Mouse (Mus musculus): ENCODE results near the gene Nostrin.

Gene Nostrin

DNA sequence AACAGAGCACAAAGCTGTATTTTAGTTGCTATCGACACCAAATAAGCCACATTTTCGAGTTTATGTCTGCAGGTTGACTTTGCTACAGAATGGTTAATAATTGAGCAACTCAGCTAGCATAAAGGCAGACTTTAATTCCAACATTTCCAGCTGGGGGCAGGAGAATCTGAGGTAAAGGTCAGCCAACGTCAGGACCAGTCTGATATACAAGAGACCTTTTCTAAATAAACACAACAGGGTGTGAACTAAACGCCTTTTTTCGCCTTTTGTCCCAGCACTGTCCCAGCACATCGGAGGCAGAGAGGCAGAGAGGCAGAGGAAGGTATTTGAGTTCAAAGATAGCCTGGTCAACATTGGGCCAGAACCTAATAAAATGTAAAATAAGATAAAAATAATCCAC lies 69.6 kb downstream of the Nostrin start:
- DNase-seq (ENCODE audit: low spot score): no peak

- peak; percentile 95 for DNase-seq (ENCODE audit: low spot score)
Measured at GRCm38 (mm10) chr2:69205791-69206351, 70.3 kb downstream of the Nostrin start, which contains the start of gene Spc25. Spc25 (minus strand) TSS chr2:69206194.

DNA sequence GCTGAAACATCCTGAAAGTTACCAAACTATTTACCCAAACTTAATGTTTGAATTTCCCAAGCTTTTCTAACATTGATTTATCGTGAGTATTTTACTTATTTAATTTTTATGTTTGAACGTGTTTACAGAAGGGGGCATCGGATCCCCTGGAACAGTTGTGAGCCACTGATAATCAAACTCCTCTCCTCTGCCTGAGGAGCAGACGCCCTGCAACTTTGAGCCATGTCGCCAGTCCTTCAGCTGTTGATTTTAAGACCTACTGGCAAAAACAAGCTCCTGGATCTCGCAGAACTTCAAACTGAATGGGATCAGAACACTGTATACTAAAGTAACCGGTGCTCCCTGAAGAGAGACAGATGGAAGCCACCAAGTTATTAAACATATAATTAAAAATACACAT lies 70.9 kb downstream of the Nostrin start:
- DNase-seq (ENCODE audit: low spot score): no peak

DNA sequence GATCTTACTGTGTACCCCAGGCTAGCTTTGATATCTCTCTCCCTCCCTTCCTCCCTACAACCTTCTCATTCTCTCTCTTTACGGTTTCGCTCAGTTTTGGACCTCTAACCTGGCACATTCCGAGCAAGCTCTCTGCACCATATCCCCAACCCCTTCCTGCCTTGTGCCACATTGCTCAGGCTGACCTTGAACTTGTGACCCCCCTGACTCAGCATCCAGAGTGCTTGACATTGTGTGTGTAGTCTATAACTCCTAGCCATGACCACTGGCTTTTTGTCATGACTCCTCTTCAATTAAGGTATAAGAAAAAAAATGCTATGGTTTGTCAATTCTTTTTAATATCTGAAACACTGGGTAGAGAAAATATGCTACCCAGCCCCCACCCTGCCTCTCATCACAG lies 74.1 kb downstream of the Nostrin start:
- DNase-seq (ENCODE audit: low spot score): no peak

- DNase-seq (ENCODE audit: low spot score): no peak
Measured at GRCm38 (mm10) chr2:69210773-69211172, 75.2 kb downstream of the Nostrin start, which contains the start of gene G6pc2. G6pc2 (plus strand) TSS chr2:69211073.

DNA sequence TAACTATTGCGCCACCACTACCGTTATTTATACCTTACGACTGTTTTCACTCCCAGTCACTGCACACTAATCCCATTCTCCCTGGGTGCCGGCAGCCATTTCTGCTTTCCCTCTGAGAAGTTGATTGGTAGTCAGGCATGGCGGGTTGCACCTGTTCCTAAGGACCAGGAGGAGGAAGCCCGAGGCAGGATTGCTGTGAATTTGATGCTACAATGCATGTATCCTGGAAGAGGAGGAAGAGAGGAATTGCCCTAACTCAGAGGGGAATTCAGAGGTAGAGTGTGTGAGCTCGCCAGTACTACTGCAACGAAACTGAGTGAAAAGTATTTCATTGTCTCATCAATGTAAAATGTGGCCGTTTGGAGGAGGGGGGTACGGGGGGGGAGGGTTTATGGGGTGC lies 77.1 kb downstream of the Nostrin start:
- DNase-seq (ENCODE audit: low spot score): no peak

DNA sequence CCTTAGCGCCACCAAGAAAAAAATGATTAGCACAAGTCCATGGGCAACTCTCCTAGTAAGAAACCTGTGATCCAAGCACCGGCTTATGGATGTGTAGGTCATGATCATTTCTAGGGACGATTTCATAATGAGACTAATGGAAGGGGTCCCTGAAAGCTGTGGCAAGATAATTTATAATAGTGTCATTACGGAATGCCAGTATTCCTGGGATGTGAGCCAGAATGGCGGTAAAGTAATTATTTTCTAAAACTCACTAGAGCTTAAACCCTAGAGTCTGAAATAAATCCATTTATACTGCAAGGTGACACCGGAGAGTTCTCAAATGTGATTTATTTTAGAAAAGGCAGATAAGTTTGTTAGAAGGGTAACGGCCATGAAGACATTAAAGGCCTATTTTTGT lies 79.6 kb downstream of the Nostrin start:
- DNase-seq (ENCODE audit: low spot score): no peak

DNA sequence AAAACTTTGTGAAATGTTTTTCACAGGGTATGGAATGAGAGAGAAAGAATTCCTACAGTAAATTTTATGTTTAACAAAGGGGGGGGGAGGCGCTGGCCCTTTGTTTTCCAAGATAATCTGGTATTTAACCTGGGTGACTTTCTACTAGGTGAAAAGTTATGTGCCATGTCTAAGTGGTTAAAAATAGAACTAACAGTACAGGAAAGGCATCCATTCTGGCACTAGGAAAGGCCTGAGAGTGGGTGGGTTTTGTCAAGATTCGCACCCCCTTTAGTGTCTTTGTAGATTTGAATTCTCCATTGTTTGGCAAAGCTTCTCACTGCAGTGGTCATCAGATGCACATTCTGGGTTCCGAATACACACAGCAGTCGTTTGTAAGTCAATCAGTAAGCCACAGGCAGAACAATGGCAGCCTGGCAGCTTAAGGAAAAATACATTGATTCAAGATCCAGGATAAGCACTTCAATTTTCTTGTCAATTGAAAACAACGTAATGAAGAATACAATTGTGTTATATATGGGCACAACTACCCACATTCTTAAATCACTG lies 86.3 kb downstream of the Nostrin start:
- no peak for DNase-seq (ENCODE audit: low spot score)

DNA sequence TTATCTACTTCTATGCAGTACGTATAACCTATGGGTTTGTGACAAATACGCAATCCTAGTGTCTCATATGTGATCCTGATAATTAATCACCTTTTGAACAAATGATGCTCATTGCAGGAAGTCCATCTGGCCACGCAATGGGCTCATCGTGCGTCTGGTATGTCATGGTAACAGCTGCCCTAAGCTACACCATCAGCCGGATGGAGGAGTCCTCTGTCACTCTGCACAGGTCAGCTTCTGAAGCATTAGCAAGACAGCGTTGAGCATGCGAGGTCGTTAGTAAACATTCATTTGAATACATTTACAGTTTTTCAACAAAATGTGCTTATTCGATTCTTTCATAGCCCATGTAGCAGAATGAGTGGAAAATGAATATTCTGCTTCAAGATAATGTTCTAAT lies 87.2 kb downstream of the Nostrin start:
- DNase-seq (ENCODE audit: low spot score): no peak

DNA sequence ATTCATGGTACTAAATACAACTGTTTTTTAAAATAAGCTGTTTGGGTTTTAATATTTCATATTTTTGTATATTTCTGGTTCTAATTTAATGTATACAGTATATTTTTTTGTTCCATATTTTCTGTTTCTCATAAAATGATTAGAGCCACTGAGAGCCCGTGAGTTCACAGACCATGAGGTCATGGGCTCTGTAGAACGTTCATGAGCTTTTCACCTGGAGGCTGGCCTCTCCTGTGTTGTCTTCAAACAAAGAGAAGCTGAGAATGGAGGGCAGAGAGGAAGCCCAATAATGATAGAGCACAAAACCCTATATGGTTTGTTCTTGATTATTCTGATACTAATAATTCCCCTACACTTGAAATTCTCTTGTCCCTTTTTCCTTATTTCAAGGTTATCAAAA lies 89.1 kb downstream of the Nostrin start:
- DNase-seq (ENCODE audit: low spot score): no peak

DNA sequence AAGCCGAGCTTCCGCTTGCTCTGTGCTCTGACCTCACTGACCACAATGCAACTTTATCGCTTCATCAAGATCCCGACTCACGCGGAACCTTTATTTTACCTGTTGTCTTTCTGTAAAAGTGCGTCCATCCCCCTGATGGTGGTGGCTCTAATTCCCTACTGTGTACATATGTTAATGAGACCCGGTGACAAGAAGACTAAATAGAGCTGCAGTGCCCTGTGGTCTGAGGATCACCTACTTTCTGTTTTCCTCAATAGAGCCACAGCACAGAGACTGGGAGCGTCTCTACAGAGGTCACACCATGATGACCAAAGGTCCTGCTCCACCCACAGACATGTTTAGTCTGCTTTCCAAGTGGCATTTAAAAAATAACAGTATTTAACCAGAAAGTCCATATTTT lies 91.3 kb downstream of the Nostrin start:
- no peak for DNase-seq (ENCODE audit: low spot score)

GRCm38 (mm10) chr2:69228635-69229034 lies 93.0 kb downstream of the Nostrin start:
- DNase-seq (ENCODE audit: low spot score): no peak

DNA sequence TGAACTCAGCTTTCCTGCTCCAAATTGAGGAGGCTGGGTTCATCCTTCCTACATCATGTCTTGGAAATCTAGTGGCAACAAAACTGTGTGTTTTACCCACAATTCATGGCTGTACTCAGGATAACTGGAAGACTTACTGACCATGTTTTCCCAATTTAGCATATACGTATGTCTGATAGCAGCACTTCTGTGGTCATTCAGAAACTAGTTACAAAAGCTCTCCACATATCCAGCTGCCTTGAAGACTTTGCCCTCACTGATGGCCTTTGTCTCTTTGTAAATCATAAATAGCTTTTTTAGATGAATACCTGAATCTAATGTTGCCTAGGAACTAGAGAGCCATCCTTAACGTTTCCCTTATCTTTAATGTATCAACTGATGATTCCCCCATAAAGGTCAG lies 94.5 kb downstream of the Nostrin start:
- DNase-seq (ENCODE audit: low spot score): no peak

DNA sequence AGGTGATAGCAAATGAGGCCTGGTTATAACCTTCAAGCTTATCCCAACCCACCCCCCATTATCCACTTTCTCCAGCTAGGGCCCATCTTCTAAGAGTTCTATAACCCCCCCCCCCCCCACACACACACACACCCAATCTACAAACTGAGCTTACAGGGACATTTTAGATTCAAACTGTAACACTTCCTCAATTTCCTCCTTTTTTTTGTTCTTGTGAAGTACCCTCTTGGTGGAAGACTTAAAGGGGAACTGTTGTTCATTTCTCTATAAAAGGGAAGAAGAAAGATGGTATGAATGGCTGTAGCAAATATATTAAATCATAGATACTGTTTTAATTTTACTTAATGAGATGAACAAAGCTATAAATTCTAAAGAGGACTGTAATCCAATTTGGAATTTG lies 96.5 kb downstream of the Nostrin start:
- DNase-seq (ENCODE audit: low spot score): no peak

GRCm38 (mm10) chr2:69234976-69235678 lies 99.5 kb downstream of the Nostrin start:
- no peak for DNase-seq (ENCODE audit: low spot score)

Measured in testis, postnatal 14 days (tissue).